Mouse (Mus musculus): ENCODE results near the gene Xlr3b. TPM values are rescaled to one million over a fixed set of nuclear protein-coding genes. Genes with fewer than 3 reads are reported as not detected.
A peak's percentile ranks its signal among the peaks of the same experiment; 100 is the strongest.
"Not testable (repeated sequence)": the region's sequence is repeated elsewhere in the genome, so short reads cannot be mapped to it uniquely, and the experiment has no call there.

The Xlr3b gene
- polyA plus RNA-seq (2016; fragmentation: Nextera tagmentation; extraction: Ambion mirVana) = 11.1 and 12.8 TPM in 2 replicates

DNA sequence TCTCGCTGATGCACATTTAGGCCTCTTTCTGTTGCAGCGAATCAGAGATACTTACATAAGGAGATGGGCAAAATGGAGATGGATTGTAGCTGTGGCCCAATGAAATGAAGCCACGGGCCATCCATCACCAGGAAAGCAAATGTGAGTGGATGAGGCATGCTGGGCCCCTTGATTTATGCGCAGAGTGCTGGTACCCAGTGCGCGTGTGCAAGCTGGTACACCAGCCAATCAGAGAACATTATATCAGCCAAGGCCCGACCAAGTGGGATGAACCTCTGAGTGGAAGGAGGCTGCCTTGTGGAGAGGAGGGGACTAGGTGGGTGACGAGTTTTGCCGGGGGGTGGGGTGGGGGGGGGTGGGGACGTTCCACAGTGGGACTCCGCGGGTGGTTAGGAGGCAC lies at the start of gene Xlr3b:
TSS of gene Xlr3b (plus strand) at position 274 of the 400 bp plus-strand sequence.
- H3K36me3 ChIP-seq; H3K27ac ChIP-seq; DNase-seq (ENCODE audit: low spot score); H3K27me3 ChIP-seq (ENCODE audit: insufficient read depth, poor library complexity, severe bottlenecking); H3K4me3 ChIP-seq; H3K9me3 ChIP-seq; H3K4me1 ChIP-seq (replicated peaks): not testable (repeated sequence)
- 78% methylated on average over 12 of the region's 12 CpGs for WGBS

- WGBS = no CpG with 5 or more reads among the region's 7 CpGs
- not testable (repeated sequence) for DNase-seq (ENCODE audit: low spot score)
Measured at GRCm38 (mm10) chrX:73143218-73143618, 48.8 kb upstream of the Xlr3b start.

GRCm38 (mm10) chrX:73148496-73148895 lies 43.5 kb upstream of the Xlr3b start, which contains the start of gene Xlr5b:
Gene Xlr5b (plus strand): TSS chrX:73148796.
- WGBS = no CpG with 5 or more reads among the region's 20 CpGs
- DNase-seq (ENCODE audit: low spot score); H3K9me3 ChIP-seq; H3K36me3 ChIP-seq; H3K27ac ChIP-seq; H3K4me1 ChIP-seq (replicated peaks); H3K27me3 ChIP-seq (ENCODE audit: insufficient read depth, poor library complexity, severe bottlenecking); H3K4me3 ChIP-seq: not testable (repeated sequence)

More at GRCm38 (mm10) chrX:73143218-73143618, 48.8 kb upstream of the Xlr3b start:
- not testable (repeated sequence) for H3K27ac ChIP-seq; H3K4me1 ChIP-seq (replicated peaks); H3K4me3 ChIP-seq; H3K36me3 ChIP-seq; H3K27me3 ChIP-seq (ENCODE audit: insufficient read depth, poor library complexity, severe bottlenecking); H3K9me3 ChIP-seq

DNA sequence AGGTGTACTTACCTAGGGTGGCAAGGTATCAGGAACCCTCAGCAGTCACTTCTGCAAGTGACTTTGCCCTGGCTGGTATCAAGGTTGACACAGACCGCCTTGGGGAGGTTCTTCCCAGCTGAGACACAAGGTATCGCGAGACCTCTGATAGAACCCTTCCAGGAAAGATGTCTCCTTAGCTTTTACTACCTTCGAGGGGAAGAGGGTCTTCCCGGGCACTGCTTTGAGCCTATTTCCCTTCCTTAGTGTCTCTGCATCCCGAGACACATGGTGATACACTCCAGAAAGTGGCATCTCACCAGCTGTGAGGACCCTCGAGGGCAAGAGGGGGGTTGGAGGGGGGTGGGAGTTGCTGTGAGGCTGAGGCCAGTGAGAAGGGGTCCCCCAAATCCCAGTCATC lies 42.7 kb upstream of the Xlr3b start, which contains the start of gene DXBay18:
TSS of gene DXBay18 (minus strand) at position 101 of the 400 bp plus-strand sequence.
- not testable (repeated sequence) for H3K36me3 ChIP-seq; DNase-seq (ENCODE audit: low spot score); H3K4me3 ChIP-seq; H3K27me3 ChIP-seq (ENCODE audit: insufficient read depth, poor library complexity, severe bottlenecking); H3K9me3 ChIP-seq; H3K4me1 ChIP-seq (replicated peaks); H3K27ac ChIP-seq
- no CpG with 5 or more reads among the region's 7 CpGs for WGBS

DNA sequence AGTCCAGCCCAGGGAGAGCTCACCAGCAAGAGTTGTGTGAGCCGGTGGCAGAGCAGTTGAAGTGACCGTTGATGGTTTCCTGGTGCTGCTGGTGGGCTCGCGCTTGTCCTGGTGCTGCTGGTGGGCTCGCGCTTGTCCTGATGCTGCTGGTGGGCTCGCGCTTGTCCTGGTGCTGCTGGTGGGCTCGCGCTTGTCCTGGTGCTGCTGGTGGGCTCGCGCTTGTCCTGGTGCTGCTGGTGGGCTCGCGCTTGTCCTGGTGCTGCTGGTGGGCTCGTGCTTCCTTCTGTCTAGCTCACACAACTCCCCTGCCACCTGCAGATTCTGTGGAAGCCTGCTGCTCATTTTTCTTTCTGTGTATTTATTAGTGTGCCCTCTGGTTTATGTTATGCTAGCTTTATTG lies 15.1 kb upstream of the Xlr3b start, which contains the start of gene Spin2d:
TSS of gene Spin2d (minus strand) at position 101 of the 400 bp plus-strand sequence.
- H3K27ac ChIP-seq; H3K9me3 ChIP-seq; H3K4me3 ChIP-seq; H3K36me3 ChIP-seq; H3K4me1 ChIP-seq (replicated peaks); H3K27me3 ChIP-seq (ENCODE audit: insufficient read depth, poor library complexity, severe bottlenecking); DNase-seq (ENCODE audit: low spot score): not testable (repeated sequence)
- 79% methylated on average over 8 of the region's 15 CpGs for WGBS

GRCm38 (mm10) chrX:73213819-73214564 lies 22.0 kb downstream of the Xlr3b start, which contains the start of gene Xlr4b:
Gene Xlr4b (plus strand): TSS chrX:73214333.
- not testable (repeated sequence) for DNase-seq (ENCODE audit: low spot score); H3K27me3 ChIP-seq (ENCODE audit: insufficient read depth, poor library complexity, severe bottlenecking); H3K4me1 ChIP-seq (replicated peaks); H3K4me3 ChIP-seq; H3K27ac ChIP-seq; H3K9me3 ChIP-seq; H3K36me3 ChIP-seq
- WGBS = 83% methylated on average over 19 of the region's 19 CpGs

DNA sequence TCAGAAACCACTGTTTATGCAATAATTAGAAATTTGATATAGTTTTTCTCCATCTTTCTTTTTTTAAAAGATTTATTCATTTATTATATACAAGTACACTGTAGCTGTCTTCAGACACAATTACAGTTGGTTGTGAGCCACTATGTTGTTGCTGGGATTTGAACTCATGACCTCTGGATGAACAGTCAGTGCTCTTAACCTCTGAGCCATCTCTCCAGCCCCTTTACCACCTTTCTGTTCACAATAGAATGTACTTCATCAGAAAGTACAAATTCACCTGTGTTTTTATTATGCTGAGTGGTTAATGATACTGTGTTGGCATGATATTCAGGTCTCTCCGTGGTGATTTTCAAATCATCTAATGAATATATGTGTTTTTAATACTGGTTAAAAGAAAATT lies 33.4 kb downstream of the Xlr3b start:
- DNase-seq (ENCODE audit: low spot score) = no peak
- Histone ChIP-seq H3K27me3 (ENCODE audit: insufficient read depth, poor library complexity, severe bottlenecking) (peaks cover 10% of the 10 kb centered on the region), H3K27ac (no peak overlapping the region), H3K9me3 (peaks cover 4% of the 10 kb centered on the region; the same call in 1 of the 2 replicates), H3K36me3 (no peaks in the 10 kb centered on the region), H3K4me3 (no peak overlapping the region), H3K4me1 (replicated peaks) (0 out of 2 replicates have a peak, but pooled peaks cover 7% of the 10 kb centered on the region)
- WGBS = 61% methylated on average over 1 of the region's 1 CpGs

GRCm38 (mm10) chrX:73227914-73228605 lies 36.1 kb downstream of the Xlr3b start, which contains the start of gene F8a:
Gene F8a (plus strand): TSS chrX:73228291.
- Histone ChIP-seq H3K4me3 (peak within 1 kb of the TSS; percentile 72), H3K4me1 (replicated peaks) (0 out of 2 replicates have a peak, but pooled peaks cover 7% of the 10 kb centered on the region), H3K27me3 (ENCODE audit: insufficient read depth, poor library complexity, severe bottlenecking) (peaks cover 10% of the 10 kb centered on the region), H3K36me3 (no peaks in the 10 kb centered on the region), H3K9me3 (peaks cover 4% of the 10 kb centered on the region; the same call in 1 of the 2 replicates), H3K27ac (peak within 1 kb of the TSS; percentile 89)
- DNase-seq (ENCODE audit: low spot score) = peak; percentile 83
- WGBS = 18% methylated on average over 39 of the region's 39 CpGs

DNA sequence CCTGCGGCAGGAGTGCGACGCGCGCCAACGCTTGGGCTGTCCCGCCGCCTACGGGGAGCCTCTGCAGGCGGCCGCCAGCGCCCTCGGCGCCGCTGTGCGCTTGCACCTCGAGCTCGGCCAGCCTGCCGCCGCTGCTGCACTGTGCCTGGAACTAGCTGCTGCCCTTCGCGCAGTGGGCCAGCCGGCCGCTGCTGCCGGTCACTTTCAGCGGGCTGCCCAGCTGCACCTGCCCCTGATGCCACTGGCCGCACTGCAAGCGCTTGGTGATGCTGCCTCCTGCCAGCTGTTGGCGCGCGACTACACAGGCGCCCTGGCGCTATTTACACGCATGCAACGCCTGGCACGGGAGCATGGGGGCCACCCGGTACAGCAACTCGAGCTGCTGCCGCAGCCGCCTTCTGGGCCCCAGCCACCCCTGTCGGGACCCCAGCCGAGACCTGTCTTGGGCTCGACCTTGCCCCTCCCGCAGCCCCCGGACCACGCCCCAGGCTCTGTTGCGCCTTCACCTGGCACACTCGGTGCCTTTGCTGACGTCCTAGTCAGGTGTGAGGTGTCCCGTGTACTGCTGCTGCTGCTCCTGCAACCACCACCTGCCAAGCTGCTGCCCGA lies 36.7 kb downstream of the Xlr3b start:
- 16% methylated on average over 51 of the region's 51 CpGs for WGBS
- peaks cover 10% of the 10 kb centered on the region for H3K27me3 ChIP-seq (ENCODE audit: insufficient read depth, poor library complexity, severe bottlenecking)
- DNase-seq (ENCODE audit: low spot score) = peak; percentile 36

GRCm38 (mm10) chrX:73229288-73229687 lies 37.3 kb downstream of the Xlr3b start:
- Histone ChIP-seq H3K27ac (peak overlapping the region; percentile 89), H3K36me3 (no peaks in the 10 kb centered on the region), H3K4me1 (replicated peaks) (0 out of 2 replicates have a peak, but pooled peaks cover 7% of the 10 kb centered on the region), H3K27me3 (ENCODE audit: insufficient read depth, poor library complexity, severe bottlenecking) (peaks cover 10% of the 10 kb centered on the region), H3K9me3 (peaks cover 4% of the 10 kb centered on the region; the same call in 1 of the 2 replicates), H3K4me3 (peak overlapping the region; percentile 72)
- no peak for DNase-seq (ENCODE audit: low spot score)
- WGBS = 39% methylated on average over 3 of the region's 3 CpGs

More for the DNA sequence above, 36.7 kb downstream of the Xlr3b start:
- Histone ChIP-seq H3K36me3 (no peaks in the 10 kb centered on the region), H3K9me3 (peaks cover 4% of the 10 kb centered on the region; the same call in 1 of the 2 replicates), H3K4me3 (peak overlapping the region; percentile 72), H3K4me1 (replicated peaks) (0 out of 2 replicates have a peak, but pooled peaks cover 7% of the 10 kb centered on the region), H3K27ac (peak overlapping the region; percentile 89)

- H3K4me3 ChIP-seq = not testable (repeated sequence)
- 88% methylated on average over 14 of the region's 14 CpGs for WGBS
Measured at GRCm38 (mm10) chrX:73242821-73243325, 50.9 kb downstream of the Xlr3b start, which contains the start of gene Xlr4c. Gene Xlr4c (minus strand): TSS chrX:73243130.

More at GRCm38 (mm10) chrX:73242821-73243325, 50.9 kb downstream of the Xlr3b start, which contains the start of gene Xlr4c:
- DNase-seq (ENCODE audit: low spot score); H3K27ac ChIP-seq; H3K9me3 ChIP-seq; H3K4me1 ChIP-seq (replicated peaks); H3K27me3 ChIP-seq (ENCODE audit: insufficient read depth, poor library complexity, severe bottlenecking); H3K36me3 ChIP-seq: not testable (repeated sequence)

Data from hindbrain, embryonic 10.5 days (tissue).